Mouse (Mus musculus): ENCODE data around the gene Srcin1.

Gene Srcin1

DNA sequence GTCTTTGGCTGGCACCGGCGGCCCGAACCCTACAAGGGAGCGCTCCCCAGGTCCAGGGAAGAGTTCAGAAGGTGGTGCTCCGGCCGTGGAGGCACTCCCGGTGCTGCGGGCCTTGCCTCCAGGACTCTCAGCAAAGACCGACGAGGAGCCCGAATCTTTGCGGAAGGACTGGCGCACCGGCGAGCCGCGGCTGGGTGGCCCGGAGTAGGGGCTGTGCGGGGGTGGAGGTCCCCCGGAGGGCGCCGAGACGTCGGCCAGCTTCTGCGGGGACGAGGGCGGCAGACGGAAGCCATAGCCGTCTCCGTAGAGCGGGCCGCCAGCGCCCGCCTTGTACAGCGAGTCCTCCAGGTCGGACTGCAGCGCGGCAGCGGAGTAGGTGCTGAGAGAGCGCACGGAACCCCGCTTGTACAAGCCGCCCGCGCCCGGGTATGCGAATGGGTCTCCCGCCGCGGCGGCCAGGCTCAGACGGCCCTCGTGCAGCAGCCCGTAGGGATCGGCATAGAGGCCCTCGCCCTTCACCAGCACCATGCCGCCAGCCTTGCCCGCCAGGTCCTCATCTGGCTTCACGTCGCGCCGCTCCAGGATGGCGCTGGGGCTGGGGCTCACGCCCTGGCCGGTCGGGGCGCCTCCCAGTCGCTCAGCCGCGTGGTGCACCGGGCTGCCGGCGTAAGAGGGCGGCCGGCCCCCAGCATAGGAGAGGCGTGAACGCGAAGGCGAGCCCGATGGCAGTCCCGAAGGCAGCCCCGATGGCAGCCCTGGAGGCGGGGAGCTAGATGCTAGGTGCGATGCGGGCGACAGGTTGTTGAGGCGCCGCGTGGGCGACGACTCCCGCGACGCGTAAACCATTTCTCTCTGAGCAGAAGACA, 41.3 kb downstream of the Srcin1 start:
- peak; percentile 49 for DNase-seq (ENCODE audit: low spot score)

DNA sequence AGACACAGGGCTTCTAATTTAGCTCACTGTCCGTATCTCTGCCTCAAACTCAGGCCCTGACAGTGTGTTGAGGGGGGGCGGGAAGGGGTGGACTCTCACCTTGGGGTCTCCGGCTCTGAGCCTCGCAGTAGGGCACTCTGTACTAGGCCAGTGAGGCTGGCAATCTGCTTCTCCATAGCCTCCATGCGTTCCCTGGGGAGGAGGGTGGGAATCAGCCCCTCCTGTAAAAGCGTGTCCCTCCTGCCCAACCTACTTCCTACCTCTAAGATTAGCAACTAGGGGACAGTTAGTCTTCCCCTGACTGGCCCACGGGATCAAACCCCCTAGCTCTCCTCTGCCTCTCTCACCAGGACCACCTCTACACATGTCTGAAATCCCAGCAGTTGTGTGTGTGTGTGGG, 42.3 kb downstream of the Srcin1 start:
- no peak for DNase-seq (ENCODE audit: low spot score)

DNA sequence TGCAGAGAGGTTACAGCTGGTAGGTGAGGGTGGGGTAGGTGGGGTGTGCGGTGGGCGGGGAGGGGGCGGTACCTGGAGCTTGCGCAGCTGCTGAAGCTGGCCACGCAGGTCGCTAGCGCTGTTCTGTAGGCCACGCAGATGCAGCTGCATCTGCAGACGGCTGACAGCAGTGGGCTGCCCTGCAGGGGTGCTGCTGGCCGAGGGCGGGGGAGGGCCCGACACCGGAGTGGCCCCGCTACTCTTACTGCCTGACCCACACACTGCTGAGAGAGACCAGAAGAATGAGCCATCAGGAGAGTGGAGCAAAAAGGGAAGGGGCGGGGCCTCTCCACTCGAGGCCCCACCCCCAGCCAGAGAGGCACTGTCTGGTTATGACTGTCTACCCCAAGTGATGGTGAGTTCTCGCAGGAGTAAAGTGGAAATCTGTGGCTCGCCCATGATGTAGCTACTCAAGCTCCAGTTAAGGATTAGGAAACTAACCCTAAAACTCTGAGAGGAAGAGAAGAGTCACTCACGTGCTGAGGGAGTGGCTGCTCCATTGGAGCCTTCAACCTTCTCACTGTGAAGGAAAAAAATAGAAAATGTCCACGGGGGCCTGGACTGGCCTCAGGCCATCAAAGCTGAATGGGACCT, 42.9 kb downstream of the Srcin1 start:
- no peak for DNase-seq (ENCODE audit: low spot score)

DNA sequence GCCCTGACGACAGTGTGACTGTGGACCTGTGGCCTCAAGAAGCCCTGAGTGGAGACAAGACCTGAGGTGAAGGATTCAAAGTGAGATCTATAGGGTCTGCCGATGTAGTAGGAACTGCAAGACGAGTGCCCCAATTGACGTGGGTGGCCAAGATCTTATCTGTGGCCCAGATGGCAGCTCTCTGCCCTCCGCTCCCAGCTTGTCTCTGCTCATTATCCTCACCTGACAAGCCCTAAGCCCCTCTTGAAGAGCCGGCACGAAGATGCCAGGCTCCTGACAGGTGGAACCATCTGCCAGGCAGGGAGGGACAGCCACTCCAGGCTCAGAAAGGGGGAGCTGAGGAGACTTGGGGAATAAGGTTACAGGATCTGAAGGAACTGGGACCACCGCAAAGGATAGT, 43.6 kb downstream of the Srcin1 start:
- no peak for DNase-seq (ENCODE audit: low spot score)

DNA sequence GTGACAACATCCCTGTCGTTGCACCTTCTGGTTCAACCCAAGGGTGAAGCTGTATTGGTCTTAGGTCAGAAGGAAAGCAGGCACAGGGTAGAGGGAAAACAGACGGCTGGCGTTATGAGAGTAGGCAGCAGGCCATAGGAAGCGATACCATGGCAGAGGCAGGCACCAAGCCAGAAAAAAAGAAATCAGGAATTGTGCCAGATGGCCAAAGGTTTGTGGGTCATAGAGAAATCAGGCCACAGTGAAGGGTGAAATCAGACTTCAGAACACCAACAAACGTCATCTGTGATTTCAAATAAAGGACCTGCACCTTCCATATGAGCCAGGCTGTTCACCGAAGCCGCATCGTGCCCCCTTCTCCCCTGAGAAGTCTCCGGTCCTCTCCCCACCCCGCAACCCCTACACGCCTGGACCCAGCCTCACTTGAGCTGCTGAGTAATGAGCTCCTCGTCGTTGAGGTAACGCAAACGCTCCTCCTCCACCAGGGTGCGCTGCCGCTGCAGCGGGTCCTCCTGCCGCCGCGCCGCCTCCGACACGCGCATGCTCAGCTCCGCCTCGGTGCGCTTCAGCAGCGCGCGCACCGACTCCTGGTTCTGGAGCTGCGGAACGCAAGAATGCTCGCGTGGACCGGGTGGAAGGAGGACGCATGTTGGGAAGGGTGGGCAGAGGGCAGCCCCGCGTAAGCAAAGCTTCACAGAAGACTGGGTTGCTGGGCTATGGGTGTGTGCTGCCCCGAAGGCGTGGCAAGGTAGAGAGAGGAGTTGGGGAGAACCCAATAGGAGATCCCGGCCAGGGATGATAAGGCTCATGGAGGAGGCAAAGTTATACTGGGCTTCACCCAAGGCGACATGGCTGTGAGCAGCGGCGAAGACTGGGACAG, 44.4 kb downstream of the Srcin1 start:
- DNase-seq (ENCODE audit: low spot score), result peak; percentile 77

DNA sequence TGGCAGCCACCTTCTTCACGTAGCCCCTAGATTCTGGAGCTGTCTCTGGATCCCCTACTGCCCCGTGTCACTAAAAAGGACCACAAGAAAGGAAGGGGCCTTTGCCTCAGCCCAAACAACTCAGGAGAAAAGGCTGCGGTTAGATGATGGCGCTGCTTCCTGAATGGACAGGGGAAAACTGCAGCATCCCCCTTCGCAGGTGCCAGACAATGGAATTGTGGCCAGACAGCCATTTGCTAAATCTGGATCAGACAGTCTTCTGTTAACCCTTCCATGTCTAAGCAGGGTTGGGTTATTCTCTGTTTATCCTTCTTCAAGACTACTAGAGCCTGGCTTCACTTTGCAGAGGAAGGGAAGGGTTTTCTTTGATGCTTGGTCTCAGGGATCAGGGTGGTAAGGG, 45.0 kb downstream of the Srcin1 start:
- no peak for DNase-seq (ENCODE audit: low spot score)

DNA sequence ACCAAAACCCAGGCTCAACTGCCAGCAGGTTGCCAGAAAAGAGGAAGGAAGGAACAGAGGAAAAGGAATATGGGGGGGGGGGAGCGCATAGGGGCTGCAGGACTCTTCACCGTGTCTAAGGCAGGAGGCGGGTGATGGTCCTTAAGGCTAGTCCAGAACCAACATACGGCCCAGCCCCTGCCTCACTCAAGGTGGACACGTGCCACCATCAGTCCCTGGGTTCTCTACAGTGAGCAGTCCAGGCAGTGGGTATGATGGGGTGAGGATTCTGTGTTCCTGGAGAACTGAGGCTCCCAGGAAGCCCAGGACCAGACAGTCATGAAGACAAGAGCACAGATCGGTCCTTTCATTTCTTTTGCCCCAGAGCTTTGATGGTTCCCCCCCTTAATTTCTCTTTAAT, 45.9 kb downstream of the Srcin1 start:
- no peak for DNase-seq (ENCODE audit: low spot score)

DNA sequence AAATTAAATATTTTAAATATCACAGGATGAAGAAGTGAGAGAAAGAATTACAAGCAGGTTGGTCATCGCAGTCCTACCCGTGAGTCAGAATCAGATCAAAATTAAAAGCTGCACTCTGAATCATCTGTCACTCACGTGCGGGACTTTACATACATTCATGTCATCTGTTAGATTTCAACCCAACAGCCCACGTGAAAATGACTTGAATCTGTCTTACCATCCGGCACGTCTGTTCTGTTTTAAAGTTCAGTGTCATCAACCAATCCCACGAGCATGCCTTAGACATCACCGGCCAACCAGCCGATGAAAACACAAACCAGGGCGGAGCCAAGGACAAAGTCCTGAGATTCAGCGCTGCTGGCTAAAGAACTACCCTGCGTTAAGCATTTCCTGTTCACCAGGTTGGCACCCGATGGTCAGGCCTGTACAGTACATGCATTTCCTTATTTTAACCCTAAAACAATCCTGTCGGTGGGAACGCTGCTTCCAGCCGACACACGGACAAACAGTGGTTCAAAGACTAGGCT, 47.6 kb downstream of the Srcin1 start:
- no peak for DNase-seq (ENCODE audit: low spot score)

DNA sequence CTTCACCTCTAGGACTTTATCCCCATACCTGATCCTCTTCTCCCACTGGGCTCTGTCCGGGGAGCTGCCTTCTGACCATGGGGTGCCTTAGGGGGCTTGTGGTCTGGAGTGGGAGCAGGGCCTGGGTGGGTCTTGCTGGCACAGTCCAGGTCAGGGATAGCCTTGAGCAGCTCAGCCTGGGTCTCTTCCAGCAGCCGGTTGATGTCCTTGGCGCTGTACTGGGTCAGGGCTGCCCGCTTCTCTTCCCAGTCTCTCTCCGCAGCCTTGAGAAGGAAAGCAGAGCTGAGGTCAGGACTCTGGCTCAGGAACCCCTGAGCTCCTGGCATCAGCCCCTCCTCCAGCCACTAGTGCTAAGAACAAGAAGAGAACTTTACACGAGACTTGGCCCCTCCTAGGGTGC, 50.7 kb downstream of the Srcin1 start:
- DNase-seq (ENCODE audit: low spot score), result no peak

DNA sequence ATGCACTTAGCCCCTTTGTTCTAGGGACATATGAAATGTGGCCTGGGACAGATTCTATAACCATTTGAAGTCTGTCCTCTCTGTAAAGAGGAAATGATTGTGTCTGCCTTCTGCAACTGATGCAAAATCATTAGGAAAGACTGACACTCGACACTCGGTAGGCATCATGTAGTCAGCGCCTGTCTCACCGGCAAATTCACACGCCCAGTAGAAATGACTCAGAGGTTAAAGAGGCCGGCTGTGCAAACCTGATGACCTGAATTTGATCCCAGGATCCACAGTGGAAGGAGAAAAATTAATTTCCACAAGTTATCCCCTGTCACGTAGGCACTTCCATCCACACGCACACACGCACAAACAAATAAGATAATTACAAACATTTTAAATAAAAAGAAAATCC, 51.7 kb downstream of the Srcin1 start:
- no peak for DNase-seq (ENCODE audit: low spot score)

DNA sequence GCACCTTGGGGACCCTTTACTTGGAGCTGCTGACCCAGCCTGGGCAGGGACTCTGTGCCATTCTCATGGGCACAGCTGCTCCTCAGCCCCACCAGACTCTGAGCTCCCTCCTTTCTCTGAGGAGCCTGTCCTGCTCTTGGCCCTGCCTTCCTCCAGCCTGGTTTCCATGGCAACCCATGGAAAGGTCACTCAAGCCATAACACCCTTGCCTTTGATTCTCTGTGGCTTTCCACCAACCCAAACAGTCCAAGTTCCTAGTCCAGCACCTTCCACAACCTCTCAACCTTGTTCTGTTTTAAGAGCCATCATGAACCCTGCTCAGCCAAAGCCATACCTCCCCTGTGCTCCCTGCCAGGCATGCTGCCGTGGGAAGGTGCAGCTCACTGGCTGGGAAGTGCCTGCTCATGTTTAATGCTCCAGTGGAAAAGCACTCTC, 52.1 kb downstream of the Srcin1 start:
- no peak for DNase-seq (ENCODE audit: low spot score)

DNA sequence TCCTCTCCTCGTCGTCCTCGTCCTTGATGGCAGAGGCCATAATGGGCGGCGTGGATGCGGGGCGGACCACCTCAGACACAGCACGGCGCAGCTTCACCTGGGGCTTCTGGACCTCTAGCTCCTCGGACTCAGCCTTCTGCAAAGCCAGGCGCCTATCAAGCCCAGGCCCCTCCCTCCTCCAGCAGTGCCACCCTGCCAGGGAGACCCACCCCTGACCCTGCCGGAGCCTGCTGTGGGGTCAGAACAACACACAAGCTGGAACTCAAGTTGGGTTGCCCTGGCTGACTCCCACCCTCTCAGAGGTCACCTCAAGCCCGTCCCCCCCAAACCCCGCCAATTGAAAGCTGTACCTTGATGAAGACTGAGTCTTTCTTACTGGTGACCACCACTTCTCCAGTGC, 52.9 kb downstream of the Srcin1 start:
- DNase-seq (ENCODE audit: low spot score), result no peak

DNA sequence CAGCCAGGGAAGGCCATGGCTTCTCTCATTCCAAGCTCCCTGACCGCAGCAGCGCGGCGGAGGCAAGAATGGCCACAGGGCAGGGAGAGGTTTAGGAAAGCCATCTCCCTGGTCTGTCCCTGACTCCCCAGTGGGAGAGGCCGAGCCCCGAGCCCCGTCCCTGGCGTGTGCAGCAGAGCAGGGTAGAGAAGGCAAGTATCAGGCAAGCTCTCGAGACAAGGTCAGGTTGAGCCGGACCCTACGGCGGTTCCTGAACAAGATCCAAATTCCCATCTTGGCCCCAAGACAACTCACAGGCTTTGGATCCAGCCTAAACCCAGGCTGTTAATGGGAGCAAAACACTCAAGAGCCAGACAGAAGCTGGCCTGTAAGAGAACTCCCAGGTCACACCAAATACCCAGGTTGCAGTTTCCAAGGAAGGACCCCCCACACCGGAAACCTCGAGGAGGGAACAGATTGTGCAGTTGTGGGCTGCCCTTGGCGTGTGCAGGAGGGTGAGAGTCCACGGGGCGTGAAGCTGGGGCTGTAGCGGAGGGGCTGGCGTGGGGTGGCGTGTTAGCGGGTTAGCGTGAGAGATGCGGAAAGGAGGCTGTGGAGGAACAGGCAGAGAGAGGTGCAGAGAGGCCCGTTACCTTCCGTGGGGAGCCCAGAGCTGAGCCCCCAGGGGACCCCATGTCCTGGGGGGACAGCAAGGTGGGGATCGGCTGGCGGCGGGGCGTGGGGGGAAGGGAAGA, 54.1 kb downstream of the Srcin1 start:
- DNase-seq (ENCODE audit: low spot score), result no peak

DNA sequence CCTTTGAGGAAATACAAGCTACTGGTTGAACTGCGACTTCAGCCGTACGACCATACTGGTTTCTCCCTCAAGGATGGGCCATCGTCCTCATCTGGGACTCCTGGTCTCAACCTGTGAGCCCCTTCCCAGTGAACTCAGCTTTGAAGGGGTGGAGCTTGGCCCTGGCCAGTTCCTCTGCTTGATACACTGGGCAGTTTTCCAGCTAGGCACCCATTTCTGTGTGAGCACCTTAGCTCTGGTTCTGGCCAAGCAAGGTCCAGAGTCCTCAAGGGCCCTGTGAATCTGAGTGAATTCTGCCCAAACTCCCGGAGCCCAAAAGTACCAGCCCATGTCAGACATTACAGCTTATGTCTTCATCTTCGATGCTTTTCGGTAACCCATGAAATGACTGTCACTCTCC, 55.4 kb downstream of the Srcin1 start:
- no peak for DNase-seq (ENCODE audit: low spot score)

DNA sequence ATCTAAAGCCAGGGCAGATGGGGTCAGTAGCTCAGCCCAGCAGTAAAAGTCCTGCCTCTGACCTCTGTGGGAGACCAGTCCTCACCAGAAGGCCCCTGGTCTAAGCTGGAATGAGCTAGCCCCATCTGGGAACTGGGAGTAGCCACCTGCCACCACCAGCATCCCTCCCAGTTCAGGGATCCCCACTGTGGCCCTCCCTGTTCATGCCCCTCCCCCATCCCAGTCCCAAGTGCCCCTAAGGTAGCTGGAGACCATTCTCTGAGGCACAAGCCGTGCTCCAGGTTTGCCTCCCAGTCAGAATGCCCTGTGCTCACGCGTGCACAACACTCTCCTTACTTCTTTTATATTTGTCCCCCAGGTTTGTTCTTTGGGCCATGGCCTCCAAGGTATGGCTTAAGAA, 62.9 kb downstream of the Srcin1 start:
- DNase-seq (ENCODE audit: low spot score), result no peak

DNA sequence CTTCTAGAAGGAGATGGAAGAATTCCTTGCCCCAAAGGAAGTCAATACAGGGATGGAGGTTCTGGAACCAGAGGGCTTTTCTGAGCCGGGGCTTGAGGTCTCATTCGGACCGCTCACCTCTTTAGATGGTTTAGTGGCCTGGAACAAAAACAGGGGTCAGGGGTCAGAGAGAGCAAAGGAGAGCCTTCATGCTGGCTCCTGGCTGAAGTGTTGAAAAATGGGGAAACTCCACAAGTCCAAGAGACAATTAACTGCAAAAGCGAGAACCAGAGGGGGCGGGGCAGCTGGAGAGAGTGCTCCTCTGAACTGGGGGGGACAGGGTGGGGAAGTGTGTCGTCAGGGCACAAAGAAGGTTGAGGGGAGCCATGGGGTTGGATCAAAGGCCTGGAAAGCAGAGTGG, 63.5 kb downstream of the Srcin1 start:
- DNase-seq (ENCODE audit: low spot score), result no peak

DNA sequence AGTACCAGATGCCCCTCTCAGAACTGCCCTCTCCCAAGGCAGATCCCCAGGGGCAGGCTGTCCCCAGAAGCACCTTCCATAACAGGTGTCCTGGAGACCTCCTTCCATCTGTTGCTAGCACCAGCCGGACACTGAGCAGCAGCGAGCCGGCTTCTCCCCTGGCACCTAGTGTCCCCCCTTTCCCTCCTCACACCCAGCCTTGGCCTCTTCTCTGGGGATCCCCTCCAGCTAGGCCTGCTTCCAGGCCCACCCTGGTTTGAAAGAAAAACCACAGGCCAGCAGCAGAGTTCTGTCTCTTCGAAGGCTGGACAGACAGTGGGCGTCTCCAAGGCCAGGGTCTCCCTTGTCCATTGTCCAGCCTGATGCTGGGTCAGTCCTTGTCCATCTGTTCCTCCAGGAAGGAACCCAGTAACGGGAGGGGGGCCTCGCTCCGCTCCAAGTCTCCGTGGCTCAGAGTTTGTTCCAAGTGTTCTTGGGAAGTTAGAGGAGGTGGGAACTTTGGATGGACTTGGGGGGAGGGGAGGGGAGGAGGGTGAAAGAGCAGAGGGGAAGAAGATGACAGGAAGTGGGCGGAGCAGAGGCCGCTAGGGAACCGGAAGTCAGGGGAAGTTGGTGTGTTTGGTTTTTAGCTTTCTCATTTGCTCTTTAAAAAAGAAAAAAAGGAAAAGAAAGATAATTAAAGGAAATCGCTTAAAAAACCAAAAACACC, 64.2 kb downstream of the Srcin1 start:
- DNase-seq (ENCODE audit: low spot score), result no peak

DNA sequence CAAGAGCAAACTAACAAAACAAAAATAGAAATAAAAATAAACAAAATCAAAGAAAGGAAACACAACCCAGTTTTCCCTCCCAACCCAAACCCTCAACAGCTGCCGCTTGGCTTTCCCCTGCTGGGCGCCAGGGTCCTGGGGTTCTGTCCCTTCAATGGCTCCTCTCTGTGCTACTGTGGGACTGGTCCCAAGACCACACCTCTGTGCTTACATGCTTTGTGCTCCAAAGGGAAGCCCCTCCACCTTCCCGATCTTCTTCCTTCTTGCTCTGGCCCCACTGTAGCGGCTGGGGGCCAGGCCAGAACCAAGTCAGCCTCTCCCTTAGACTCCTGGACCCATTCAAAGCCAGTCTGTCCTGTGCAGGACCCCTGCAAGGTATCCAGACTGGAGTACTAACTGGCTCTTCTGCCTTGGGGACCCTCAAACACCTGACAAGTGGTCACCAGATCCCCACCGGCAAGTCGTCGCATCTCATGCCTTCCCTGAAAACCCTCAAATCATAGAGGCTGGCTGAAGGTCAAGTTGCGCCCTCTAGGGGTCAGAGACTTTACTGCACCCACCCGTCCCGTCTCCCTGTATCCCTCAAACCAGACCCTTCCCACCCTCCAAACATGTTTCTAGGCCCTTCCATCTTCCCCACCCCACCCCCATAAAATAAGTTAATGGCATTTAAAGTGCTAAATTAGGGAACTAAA, 64.9 kb downstream of the Srcin1 start:
- DNase-seq (ENCODE audit: low spot score), result no peak

DNA sequence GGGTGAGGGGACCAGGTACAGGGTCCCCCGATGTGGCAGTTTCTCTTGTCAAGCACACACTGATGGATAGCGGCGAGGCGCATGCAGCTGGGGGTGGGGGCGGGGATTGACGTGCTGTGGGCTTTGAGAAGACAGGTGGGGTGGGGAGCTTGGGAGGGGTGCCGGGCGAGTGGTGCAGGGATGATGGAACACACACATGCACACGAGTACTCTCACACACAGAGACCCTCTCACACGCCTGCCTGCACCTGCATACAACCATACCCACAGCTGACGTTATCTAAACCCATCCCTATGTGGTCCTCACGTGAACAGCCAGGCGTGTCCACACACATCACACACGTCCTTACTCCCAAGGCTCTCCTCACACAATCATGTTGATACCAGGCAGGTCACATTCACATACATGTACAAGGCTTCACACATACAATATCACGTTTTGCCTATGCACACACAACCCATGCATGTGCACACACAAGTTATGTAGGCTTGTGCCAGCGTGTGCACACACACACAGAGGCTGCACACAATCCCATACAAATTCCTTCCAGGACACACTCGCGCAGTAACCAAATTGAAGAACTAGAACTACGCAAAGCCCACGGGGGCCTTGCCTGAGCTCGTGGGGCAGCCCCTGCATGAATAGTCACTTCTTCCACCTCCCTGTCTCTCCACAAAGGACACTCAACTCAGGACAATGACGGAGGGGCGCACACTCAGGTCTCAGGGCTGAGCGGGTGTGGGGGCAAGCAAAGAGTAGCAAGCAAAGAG, 66.1 kb downstream of the Srcin1 start:
- no peak for DNase-seq (ENCODE audit: low spot score)

DNA sequence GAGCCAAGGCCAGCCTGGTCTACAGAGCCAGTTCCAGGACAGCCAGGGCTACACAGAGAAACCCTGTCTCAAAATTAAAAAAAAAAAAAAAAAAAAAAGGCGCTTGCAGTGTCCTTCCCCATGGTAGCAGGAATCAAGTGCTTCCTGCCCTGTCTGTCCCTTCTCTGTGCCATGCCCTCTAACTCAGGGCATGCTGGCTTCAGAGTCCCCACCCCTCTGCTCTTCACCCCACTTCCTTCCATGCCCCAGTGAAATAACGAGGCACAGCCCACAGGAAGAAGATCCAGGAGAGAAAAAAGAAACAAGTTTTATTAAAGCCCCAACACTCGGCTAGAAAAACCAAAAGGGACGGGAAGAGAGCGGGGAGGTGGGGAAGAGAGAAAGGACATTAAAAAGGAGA, 66.9 kb downstream of the Srcin1 start:
- DNase-seq (ENCODE audit: low spot score), result no peak
